Mouse (Mus musculus) stomach, postnatal 0 days (tissue): ENCODE results near the gene Spr.

Experiments
- CTCF ChIP-seq: IDR thresholded peaks from 2 replicates; pipeline ENCODE4 v1.5.1; 2016; ENCODE audit warnings: antibody characterized with exemption, low read depth, mild to moderate bottlenecking, moderate library complexity
- EP300 ChIP-seq: optimal IDR thresholded peaks from 2 replicates; pipeline ENCODE3; 2016; ENCODE audit warnings: antibody characterized with exemption

- TF ChIP-seq EP300 = no peak
- no peak for TF ChIP-seq CTCF
These were observed 46.4 kb upstream of the Spr start for GRCm38 (mm10) chr6:85183951-85184350.
